Mouse (Mus musculus) spleen, postnatal 10 days (tissue): ENCODE results near the gene Zscan4-ps1.
"Not testable (repeated sequence)": the region's sequence is repeated elsewhere in the genome, so short reads cannot be mapped to it uniquely, and the experiment has no call there.

Experiments
- DNase-seq, 2 experiments: peaks; one replicate each; pipeline ENCODE4 v3.0.0; 2021 to 2022; ENCODE audit warnings: low spot score in 2 of 2

Zscan4-ps1 gene

DNA sequence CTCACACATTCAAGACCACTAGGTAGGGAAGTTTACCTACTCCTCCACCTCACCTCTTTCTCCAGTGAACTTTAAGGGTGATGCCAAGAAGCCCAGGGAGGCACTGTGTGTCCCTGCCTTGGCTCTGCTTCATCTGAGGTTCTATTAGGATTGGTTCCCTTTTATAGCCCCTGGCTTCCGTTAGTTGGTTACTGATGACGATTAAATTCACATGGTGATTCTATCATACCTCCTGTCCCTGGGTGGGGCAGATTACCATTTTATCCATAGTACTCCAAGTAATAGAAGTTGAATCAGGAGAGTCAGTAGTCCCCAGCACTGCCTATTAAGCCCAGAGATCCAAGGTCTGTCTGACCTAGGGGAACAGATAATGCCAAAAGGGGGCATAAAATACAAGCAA, at the start of gene Zscan4-ps1:
Zscan4-ps1 (minus strand) TSS at position 101 of the 400 bp plus-strand sequence.
- DNase-seq, result not testable (repeated sequence)
